Mouse (Mus musculus): ENCODE results near the gene Galnt13.

DNA sequence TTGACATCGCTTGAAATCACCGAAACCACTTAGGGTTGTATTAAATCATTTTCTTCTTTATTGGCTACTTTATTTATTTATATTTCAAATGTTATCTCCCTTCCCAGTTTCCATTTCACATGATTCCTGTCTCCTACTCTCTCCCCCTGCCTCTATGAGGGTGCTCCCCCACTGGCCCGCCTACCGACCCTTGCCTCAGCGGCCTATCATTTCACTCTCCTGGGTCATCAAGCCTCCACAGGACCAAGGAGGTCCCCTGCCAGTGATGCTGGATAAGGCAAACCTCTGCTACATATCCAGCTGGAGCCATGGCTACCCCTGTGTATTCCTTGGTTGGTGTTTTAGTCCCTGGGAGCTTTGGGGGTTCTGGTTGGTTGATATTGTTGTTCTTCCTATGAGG lies 667.4 kb downstream of the Galnt13 start:
- TF ChIP-seq CTCF (IDR thresholded peaks at IDR 0.05; ENCODE audit: low read depth) (no peak), EP300 (IDR thresholded peaks at IDR 0.05; ENCODE audit: low read depth) (no peak)

Data from liver, embryonic 14.5 days (tissue).